Mouse (Mus musculus) adrenal gland, postnatal 4 days (tissue): ENCODE data around the gene Arhgap15. TPM values are rescaled to one million over a fixed set of nuclear protein-coding genes. Genes with fewer than 3 reads are reported as not detected.
"Not testable (repeated sequence)": the region's sequence is repeated elsewhere in the genome, so short reads cannot be mapped to it uniquely, and the experiment has no call there.

Experiments used
- DNase-seq, 2 experiments: peaks; one replicate each; pipeline ENCODE4 v3.0.0; 2021 to 2022; ENCODE audit warnings: low spot score in 2 of 2, mixed read lengths in 2 of 2
- long read RNA-seq, 2 experiments: library from polyadenylated mRNA; stranded (forward); transcript quantifications; one replicate each; pipeline ENCODE4 v2.0.0; 2021
- total RNA-seq, 2 experiments: library from RNA; stranded (reverse); gene quantifications; 2 replicates each; pipeline ENCODE4 v1.2.3; 2021

Arhgap15 gene
- total RNA-seq: 1 to 10 TPM; 1.2 to 2.3 TPM
- long read RNA-seq, experiment 1, partial matches to known transcripts: 0 of 2 reads
- long read RNA-seq, experiment 1, other reads (novel, unspliced or antisense): 2 of 2 reads
- long read RNA-seq, experiment 2, partial matches to known transcripts: 1 of 2 reads
- long read RNA-seq, experiment 2, other reads (novel, unspliced or antisense): 0 of 2 reads

GRCm38 (mm10) chr2:43748287-43748983 lies at the start of gene Arhgap15:
Gene Arhgap15 (plus strand): TSS chr2:43748824.
- DNase-seq: no peak

GRCm38 (mm10) chr2:43712611-43713138 lies 35.9 kb upstream of the Arhgap15 start:
- DNase-seq: no peak

GRCm38 (mm10) chr2:43722446-43723103 lies 26.0 kb upstream of the Arhgap15 start:
- DNase-seq: peak; percentile 8 to 26

GRCm38 (mm10) chr2:43723104-43723541 lies 25.5 kb upstream of the Arhgap15 start:
- DNase-seq: no peak

GRCm38 (mm10) chr2:43727181-43727580 lies 21.4 kb upstream of the Arhgap15 start:
- DNase-seq: no peak

GRCm38 (mm10) chr2:43727693-43728092 lies 20.9 kb upstream of the Arhgap15 start:
- no peak for DNase-seq

GRCm38 (mm10) chr2:43728831-43729230 lies 19.8 kb upstream of the Arhgap15 start:
- no peak for DNase-seq

- no peak for DNase-seq
These were observed 16.2 kb upstream of the Arhgap15 start for GRCm38 (mm10) chr2:43732396-43732795.

GRCm38 (mm10) chr2:43735071-43735470 lies 13.6 kb upstream of the Arhgap15 start:
- DNase-seq: not testable (repeated sequence)

GRCm38 (mm10) chr2:43737546-43737945 lies 11.1 kb upstream of the Arhgap15 start:
- DNase-seq: no peak

GRCm38 (mm10) chr2:43738562-43739112 lies 10.0 kb upstream of the Arhgap15 start:
- DNase-seq: no peak

GRCm38 (mm10) chr2:43739190-43739818 lies 9.3 kb upstream of the Arhgap15 start:
- DNase-seq: no peak

- no peak for DNase-seq
These were observed 697 bp downstream of the Arhgap15 start for GRCm38 (mm10) chr2:43749321-43749720.

- no peak for DNase-seq
These were observed 7.3 kb downstream of the Arhgap15 start for GRCm38 (mm10) chr2:43755899-43756298.

GRCm38 (mm10) chr2:43756626-43757025 lies 8.0 kb downstream of the Arhgap15 start:
- DNase-seq: no peak

GRCm38 (mm10) chr2:43761735-43762134 lies 13.1 kb downstream of the Arhgap15 start:
- DNase-seq: no peak

- no peak for DNase-seq
These were observed 14.7 kb downstream of the Arhgap15 start for GRCm38 (mm10) chr2:43763279-43763678.

- DNase-seq: no peak
These were observed 15.8 kb downstream of the Arhgap15 start for GRCm38 (mm10) chr2:43764456-43764855.

- DNase-seq: no peak
These were observed 17.6 kb downstream of the Arhgap15 start for GRCm38 (mm10) chr2:43766200-43766599.

- DNase-seq: no peak
These were observed 21.4 kb downstream of the Arhgap15 start for GRCm38 (mm10) chr2:43769850-43770570.

- DNase-seq: no peak
These were observed 24.0 kb downstream of the Arhgap15 start for GRCm38 (mm10) chr2:43772640-43773039.
